Mouse (Mus musculus) left cerebral cortex, postnatal 10 days (tissue): ENCODE results near the gene Tmprss11d. TPM values are rescaled to one million over a fixed set of nuclear protein-coding genes. Genes with fewer than 3 reads are reported as not detected.
"Not testable (repeated sequence)": the region's sequence is repeated elsewhere in the genome, so short reads cannot be mapped to it uniquely, and the experiment has no call there.

Experiments used
- DNase-seq, 2 experiments: peaks; one replicate each; pipeline ENCODE4 v3.0.0; 2021 to 2022; ENCODE audit warnings: low spot score in 2 of 2, mixed read lengths in 1 of 2; ENCODE audit errors: extremely low spot score in 1 of 2
- intact Hi-C: fragments of 180-260 bp; cut with DNase I; formaldehyde crosslinking; loops from one replicate; pipeline ENCODE4 v1.15.1; 2025
- total RNA-seq, 2 experiments: library from RNA; stranded (reverse); gene quantifications; 2 replicates each; pipeline ENCODE4 v1.2.3; 2021

Tmprss11d gene
- total RNA-seq = not detected

DNA sequence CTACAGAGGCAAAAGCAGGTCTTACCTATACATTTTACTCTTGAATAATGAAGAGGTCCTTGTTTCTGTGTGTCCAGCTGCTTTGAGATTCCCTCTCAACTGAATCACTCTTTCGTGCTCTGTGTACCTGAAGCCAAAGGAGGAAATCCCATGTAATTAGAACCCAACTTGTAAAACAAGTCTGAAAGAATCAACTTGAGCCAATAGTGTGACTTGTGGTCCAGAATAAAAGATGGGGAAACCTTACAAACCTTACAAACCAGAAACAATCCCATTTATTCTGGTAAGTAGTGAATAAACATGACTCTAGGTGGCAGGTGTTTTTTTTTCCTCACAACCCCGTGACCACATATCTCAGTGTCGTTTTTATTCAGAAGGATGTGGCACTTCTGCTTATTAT, at the start of gene Tmprss11d:
Gene Tmprss11d, minus strand, starts transcription at position 101 of the 400 bp plus-strand sequence.
- no peak for DNase-seq

DNA sequence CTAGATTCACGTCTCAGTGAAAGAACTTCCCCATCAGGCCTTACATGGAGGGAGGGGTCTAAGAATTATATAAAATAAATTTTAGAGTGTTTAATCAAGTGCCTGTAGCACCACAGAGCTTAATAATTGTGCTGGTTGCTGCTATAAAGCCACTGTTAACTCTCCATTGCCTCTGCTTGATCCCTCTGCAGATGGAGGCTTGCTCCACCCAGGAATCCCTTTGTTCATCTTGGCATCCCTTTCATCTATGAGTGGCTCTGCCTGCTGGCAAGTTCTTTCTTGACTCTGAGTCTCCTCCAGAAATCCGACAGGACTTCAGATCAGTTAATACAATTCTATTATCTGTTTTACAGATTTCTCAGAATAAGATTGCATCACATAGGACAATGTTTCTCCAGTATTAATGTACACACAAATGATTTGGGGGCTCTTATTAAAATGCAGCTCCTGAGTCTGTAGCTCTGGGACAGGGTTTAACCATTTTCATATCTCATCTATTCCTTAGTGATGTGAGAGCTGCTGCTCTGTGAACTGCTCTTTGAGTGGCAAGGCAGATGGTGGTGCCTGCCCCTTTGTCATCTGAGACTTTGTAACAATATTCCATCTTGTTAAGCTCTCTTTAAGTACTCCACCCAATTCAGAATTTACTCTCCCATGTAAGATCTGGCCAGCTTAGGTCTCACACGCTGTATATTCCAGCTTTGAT, 48.3 kb upstream of the Tmprss11d start:
- intact Hi-C loops = no loop called here
- DNase-seq = no peak

More for the DNA sequence above, at the start of gene Tmprss11d:
- intact Hi-C loops = no loop called here

DNA sequence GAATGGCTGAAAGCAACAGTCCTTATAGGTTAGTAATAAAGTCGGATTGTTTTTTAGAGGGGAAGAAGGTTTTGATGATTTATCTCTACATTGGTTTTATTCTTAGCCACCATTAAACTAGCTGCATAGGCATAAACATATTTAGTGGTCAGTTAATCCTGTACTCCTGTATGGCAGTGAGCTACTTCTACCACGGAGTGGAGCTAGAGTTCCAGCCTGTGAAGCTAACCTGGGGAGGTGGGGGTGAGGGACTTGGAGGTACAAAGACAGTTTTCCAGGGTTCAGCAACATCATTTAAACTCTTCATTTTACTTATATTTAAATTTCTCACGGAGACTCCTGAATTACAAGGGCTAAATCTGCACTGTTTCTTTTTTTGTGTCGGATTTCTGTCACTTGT, 46.3 kb upstream of the Tmprss11d start:
- intact Hi-C loops = no loop called here

DNA sequence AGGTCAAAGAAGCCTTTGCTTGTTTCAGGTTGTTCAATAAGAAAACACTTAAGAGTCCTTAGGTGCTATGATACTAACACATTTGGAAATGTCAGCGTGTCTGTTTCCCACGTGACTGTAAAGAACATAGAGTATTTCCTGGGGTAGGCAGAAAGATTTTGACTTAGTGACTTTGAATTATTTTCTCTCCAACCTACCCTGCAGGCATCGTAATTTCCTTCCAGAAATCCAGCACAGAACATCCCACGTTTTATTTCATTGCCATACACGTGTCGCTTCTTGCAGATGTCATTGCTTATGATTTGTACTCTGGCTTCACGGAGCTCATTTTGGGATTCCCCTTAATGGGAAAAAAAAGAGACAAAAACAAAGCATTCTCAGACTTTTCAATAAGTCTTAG, 41.1 kb upstream of the Tmprss11d start:
- intact Hi-C loops = loop anchor here (5.0 kb wide), 1 partner anchor 222 kb away; no protein-coding TSS in a partner anchor
- DNase-seq = no peak

More for the DNA sequence above, 46.3 kb upstream of the Tmprss11d start:
- no peak for DNase-seq

DNA sequence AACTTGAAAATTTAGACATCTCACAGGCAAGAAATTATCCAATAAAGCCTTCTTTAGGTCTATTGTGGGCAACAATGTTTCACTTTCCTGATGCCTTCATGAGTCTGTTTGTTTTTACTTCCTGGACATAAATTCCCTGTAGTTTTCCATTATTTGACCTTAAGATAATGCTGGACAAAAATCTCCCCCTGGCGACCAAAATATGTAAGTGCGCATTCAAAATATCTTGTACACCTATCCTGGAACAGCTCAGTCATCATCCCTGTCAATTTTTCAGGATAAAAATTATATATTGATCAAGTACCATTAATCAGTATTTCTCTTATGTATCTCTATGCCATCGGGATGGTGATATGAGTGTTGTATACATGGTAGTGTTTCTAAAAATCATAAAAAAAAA, 37.6 kb upstream of the Tmprss11d start:
- intact Hi-C loops = loop anchor here (5.0 kb wide), 1 partner anchor 219 kb away; no protein-coding TSS in a partner anchor
- no peak for DNase-seq

DNA sequence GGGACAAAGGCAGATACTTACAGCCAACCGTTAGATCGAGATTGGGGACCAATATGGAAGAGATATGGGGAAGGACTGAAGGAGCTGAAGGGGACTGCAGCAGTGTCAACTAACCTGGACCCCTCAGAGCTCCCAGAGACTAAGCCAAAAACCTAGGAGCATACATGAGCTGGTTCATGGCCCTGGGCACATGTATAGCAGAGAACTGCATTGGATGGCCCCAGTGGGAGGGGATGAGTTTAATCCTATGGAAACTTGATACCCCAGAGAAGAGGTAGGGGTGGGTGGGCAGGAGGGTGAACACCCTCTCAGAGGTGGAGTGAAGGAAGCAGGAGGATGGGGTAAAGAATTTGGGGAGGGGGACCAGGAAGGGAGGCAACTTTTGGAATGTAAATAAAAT, 34.7 kb upstream of the Tmprss11d start:
- intact Hi-C loops = no loop called here
- DNase-seq = no peak

DNA sequence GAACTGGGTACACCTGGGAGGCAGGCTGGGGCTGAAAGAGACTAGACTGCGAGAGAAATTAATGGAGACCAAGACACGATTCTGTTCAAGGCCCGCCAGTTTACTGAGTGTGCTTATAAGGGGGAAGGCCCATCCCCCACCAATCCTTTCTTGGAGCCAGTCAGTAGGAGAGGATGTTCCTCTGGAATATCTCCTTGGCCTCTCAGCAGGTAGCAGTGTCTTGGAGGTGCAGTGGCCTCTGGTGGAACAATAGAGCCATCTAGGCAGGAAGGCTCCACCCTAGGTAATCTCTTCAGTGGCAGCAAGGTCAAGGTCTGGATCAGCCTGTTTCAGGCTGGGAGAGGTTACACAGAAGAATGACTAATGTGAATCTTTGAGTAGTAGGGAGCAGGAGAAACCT, 34.0 kb upstream of the Tmprss11d start:
- intact Hi-C loops = no loop called here
- DNase-seq = no peak

DNA sequence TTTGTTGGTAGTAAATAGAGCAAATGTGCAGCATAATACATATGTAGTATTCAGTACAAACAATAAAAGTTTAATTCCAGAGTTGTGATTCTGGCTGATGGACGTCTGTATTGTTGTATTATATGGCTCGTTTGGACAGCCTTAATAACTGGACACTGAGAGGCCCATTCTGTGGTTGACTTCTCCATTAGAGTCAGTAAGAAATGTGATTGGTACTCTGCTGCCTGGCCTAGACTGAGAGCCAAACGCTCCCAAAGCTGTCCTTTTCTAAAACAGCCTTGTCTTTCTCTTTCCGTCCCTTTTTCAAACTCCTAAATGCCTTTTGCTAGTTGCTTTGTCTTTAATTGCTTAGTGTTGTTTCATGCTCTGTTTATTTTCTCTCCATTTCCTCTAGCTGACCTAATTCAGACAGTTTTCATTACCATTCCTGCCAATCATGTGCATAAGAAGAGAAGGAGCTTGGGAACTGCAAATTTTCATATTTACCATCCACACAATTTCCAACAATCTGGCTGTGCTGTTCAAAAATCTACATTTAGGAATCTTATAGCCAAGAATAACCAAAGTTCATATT, 13.7 kb downstream of the Tmprss11d start:
- intact Hi-C loops = loop anchor here (10.0 kb wide), 2 partner anchors 295 to 325 kb away; no protein-coding TSS in a partner anchor
- no peak for DNase-seq

DNA sequence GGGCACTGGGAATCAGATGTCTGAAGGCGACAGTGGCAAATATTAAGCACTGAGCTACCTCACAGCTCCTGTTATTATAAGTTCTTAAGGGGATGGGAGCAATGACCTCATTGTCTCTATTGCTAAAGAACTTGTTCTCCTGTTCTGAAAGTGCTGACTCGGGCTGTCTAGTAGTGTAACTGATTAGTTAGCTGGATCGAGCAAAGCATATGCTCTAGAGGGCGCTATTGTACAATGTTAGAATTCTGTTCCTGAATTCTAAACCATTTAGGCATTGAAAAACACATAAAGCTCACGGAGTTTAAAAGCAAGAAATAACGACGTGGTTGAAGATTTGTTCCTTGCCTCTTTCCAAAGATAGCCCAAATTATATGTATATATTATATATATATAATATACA, 20.3 kb downstream of the Tmprss11d start:
- intact Hi-C loops = loop anchor here (10.0 kb wide), 2 partner anchors 302 to 332 kb away; no protein-coding TSS in a partner anchor
- peak; percentile 30 to 58 for DNase-seq

DNA sequence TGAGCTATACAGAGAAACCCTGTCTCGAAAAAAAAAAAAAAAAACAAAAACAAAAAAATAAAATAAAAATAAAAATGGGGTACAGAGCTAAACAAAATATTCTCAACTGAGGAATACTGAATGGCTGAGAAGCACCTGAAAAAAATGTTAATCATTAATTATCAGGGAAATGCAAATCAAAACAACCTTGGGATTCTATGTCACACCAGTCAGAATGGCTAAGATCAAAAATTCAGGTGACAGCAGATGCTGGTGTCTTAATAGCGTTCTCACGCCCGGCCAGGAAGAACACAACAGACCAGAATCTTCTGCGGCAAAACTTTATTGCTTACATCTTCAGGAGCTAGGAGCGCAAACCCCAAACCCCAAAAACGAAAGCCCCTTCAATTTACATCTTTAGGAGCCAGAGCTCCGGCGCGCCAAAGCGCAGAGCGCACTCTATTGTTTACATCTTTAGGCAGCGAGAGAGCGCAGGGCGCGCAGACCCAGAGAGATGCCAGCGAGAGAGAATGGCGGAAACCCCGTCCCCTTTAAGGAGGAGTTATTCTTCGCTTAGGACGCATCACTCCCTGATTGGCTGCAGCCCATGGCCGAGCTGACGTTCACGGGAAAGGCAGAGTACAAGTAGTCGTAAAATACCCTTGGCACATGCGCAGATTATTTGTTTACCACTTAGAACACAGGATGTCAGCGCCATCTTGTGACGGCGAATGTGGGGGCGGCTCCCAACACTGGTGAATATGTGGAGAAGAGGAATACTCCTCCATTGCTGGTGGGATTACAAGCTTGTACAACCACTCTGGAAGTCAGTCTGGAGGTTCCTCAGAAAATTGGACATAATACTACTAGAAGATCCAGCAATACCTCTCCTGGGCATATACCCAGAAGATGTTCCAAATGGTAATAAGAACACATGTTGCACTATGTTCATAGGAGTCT, 54.9 kb downstream of the Tmprss11d start:
- intact Hi-C loops, DNase-seq: not testable (repeated sequence)

DNA sequence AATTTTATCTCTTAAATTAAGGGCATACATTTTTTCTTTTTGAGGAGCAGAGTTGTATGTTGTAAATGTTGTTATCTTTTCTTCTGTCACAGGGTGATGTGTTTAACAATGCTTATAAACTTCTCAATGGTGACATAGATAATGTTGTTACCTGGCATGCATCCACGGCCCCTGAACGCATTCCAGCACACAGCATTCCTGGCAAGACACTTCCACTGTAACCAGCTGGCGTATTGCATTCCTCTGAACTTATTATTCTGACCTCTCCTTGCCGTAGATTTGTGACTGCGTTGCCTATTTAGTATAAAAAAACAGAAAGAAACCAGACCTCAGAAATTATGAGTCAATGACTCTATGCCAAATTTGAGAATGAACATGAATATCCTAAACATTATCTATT, 67.1 kb downstream of the Tmprss11d start:
- intact Hi-C loops = no loop called here
- no peak for DNase-seq

DNA sequence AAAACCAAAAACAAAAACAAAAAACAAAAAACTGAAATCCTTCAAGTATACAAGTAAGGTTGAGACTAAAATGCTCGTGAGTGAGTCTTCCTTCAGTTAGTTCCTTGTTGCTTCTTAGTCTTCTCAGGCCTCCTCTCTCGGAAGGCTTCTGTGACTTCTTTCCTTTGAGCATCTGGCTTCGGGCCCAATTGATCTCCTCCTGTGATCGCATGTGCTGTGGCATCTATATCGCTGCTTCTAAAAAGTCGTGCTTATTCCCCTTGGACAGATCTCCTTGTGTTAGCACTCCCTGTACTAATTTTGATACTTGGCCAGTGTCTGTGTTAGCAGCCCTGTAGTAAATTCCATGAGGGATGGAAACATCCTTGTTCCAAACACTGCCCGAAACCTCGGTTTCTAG, 69.3 kb downstream of the Tmprss11d start:
- no peak for DNase-seq
- intact Hi-C loops = no loop called here

DNA sequence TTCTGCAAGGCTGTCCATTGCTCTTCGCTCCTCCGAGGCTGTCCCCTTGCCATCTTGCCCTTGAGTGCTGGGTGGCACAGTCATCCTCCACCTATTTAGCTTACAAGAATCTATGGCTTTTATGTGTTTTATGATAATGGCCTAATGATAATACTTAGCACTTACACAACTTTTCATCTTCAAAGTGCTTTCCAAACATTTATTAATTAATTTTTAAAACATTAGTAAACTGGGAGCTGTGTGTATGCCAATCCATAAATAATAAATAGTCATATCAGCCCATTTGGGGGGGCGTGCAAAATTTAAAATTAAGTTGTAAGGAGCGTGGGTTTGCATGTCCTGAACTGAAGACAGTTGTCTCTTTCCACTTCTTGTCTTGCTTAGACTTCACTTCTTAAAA, 84.0 kb downstream of the Tmprss11d start, which contains the start of gene Tmprss11c:
Gene Tmprss11c, minus strand, starts transcription at position 101 of the 400 bp plus-strand sequence.
- DNase-seq = no peak
- intact Hi-C loops = no loop called here

Other genes with a start within 250 kb of the Tmprss11d start
- gene Uba6, start 200.6 kb downstream of the Tmprss11d start, total RNA-seq = 10 to 100 TPM; 16.4 to 16.7 TPM
- gene Gnrhr, start 175.5 kb downstream of the Tmprss11d start, total RNA-seq = under 1 TPM in 1 of 2 experiments, not detected in 1; 0.24 TPM
- not detected for gene Tmprss11c, start 84.1 kb downstream of the Tmprss11d start, total RNA-seq
- gene Tmprss11a, start 95.6 kb upstream of the Tmprss11d start, total RNA-seq = under 1 TPM; 0.11 to 0.16 TPM
- gene Tmprss11g, start 145.2 kb upstream of the Tmprss11d start, total RNA-seq = not detected